Comparison of ENCODE assay signal across 8 mouse cellular contexts in the genomic region with DNA sequence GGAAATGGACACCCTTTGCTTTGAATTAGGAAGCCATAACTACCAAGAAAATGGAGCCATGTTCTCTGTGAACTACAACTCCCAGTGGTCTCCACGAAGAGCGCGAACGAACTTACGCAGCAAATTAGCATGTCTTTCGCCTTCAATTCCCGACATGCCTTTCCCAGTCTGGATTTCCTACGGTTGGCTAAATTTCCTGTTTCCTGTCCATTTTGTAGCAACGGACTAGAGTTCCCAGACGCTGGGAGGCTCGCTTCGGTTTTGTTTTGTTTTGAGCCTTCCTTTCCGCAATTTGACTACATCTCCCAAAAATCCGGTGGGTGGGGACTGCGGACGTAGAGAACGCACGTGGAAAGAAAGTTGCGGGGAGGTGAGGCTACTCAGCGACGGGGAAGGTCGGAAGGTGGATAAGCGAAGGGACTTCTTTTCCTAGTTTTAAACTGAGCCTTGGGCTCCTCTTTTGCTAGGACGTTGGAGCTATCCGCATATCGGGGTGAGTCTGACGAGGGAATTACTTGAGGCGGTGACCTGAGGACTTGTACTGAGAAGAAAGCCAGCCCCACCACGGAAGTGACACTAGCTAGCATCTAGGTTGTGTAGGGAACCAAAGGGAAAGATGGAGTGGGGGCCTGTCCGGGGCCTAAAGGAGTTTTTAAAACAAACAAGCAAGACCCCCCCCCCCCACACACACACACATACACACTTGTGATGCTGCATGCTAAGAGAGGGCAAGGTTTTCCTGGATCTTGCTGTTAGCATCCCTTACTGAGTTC. TPM values are rescaled to one million over a fixed set of nuclear protein-coding genes. Genes with fewer than 3 reads are reported as not detected.
DNase-seq lines count a peak whose midpoint lies in the region; ATAC-seq and TF ChIP-seq lines count a peak whose summit lies in the region.

A gene (plus strand): TSS at position 171 of the 773 bp plus-strand sequence.

- peaks cover 81% of the 10 kb centered on the region for H3K36me3 ChIP-seq in E14TG2a.4 (ENCODE audit: insufficient read depth, low read length)
- H3K36me3 ChIP-seq in forebrain, embryonic 13.5 days (ENCODE audit: poor library complexity, severe bottlenecking), result peaks cover 60% of the 10 kb centered on the region
- H3K36me3 ChIP-seq in liver, postnatal 0 days (replicated peaks; ENCODE audit: insufficient read depth, low read length), result peaks cover 45% of the 10 kb centered on the region
- peaks cover 38% of the 10 kb centered on the region for H3K36me3 ChIP-seq in neural tube, embryonic 14.5 days (ENCODE audit: control insufficient read depth, insufficient read depth, low read length)

- H3K27me3 ChIP-seq in E14TG2a.4 (ENCODE audit: insufficient read depth, low read length), result no peaks in the 10 kb centered on the region
- no peaks in the 10 kb centered on the region for H3K27me3 ChIP-seq in forebrain, embryonic 13.5 days
- no peaks in the 10 kb centered on the region for H3K27me3 ChIP-seq in liver, postnatal 0 days (ENCODE audit: insufficient read depth, low read length)
- no peaks in the 10 kb centered on the region for H3K27me3 ChIP-seq in neural tube, embryonic 14.5 days (ENCODE audit: control insufficient read depth, insufficient read depth, low read length)

- H3K4me2 ChIP-seq in forebrain, embryonic 13.5 days, result peak within 1 kb of the TSS; percentile 91
- peak within 1 kb of the TSS; percentile 85 for H3K4me2 ChIP-seq in liver, postnatal 0 days (ENCODE audit: low read depth, low read length)
- H3K4me2 ChIP-seq in neural tube, embryonic 14.5 days (ENCODE audit: low read depth, low read length), result peak within 1 kb of the TSS; percentile 84

- intact Hi-C loops in heart, postnatal 10 days (cut with DNase I), result no loop called here

- no peak for TF ChIP-seq CTCF in E14TG2a.4 (conservative IDR thresholded peaks at IDR 0.05; ENCODE audit: low read length)
- no peak for TF ChIP-seq CTCF in liver, postnatal 0 days (IDR thresholded peaks at IDR 0.05; ENCODE audit: low read depth)

- peak within 1 kb of the TSS; percentile 75 for H3K27ac ChIP-seq in forebrain, embryonic 13.5 days
- H3K27ac ChIP-seq in liver, postnatal 0 days (ENCODE audit: low read depth), result peak within 1 kb of the TSS; percentile 58
- H3K27ac ChIP-seq in neural tube, embryonic 14.5 days (ENCODE audit: low read depth, low read length), result peak within 1 kb of the TSS; percentile 63; the same call in 1 of the 2 replicates

- ATAC-seq in forebrain, embryonic 13.5 days, result peak; percentile 87
- peak; percentile 89 for ATAC-seq in liver, postnatal 0 days
- ATAC-seq in neural tube, embryonic 14.5 days (ENCODE audit: low read depth), result peak; percentile 86

- TF ChIP-seq EP300 in liver, postnatal 0 days (IDR thresholded peaks at IDR 0.05; ENCODE audit: low read depth), result peak; percentile 52

- under 1% methylated on average over 30 of the region's 30 CpGs for WGBS in forebrain, embryonic 13.5 days
- under 1% methylated on average over 30 of the region's 30 CpGs for WGBS in large intestine, adult 2 months
- 1% methylated on average over 30 of the region's 30 CpGs for WGBS in liver, postnatal 0 days (ENCODE audit: insufficient replicate concordance)
- WGBS in neural tube, embryonic 14.5 days, result under 1% methylated on average over 30 of the region's 30 CpGs

- DNase-seq in c-Kit-positive CD71-positive TER-119-positive erythroid progenitor cells, embryonic 14.5 days (ENCODE audit: low spot score), result peak; percentile 78
- DNase-seq in heart, postnatal 10 days, result peak; percentile 88
- peak; percentile 90 for DNase-seq in large intestine, adult 2 months (ENCODE audit: low read depth, low spot score)
- peak; percentile 71 for DNase-seq in liver, postnatal 0 days
- DNase-seq in testis, postnatal 10 days (ENCODE audit: low spot score), result peak; percentile 74

- no peaks in the 10 kb centered on the region for H3K9me3 ChIP-seq in E14TG2a.4 (ENCODE audit: low read length)
- H3K9me3 ChIP-seq in forebrain, embryonic 13.5 days (replicated peaks), result no peaks in the 10 kb centered on the region
- no peaks in the 10 kb centered on the region for H3K9me3 ChIP-seq in liver, postnatal 0 days (ENCODE audit: low read length)
- H3K9me3 ChIP-seq in neural tube, embryonic 14.5 days (ENCODE audit: control insufficient read depth, low read length), result no peaks in the 10 kb centered on the region

- H3K9ac ChIP-seq in forebrain, embryonic 13.5 days, result peak within 1 kb of the TSS; percentile 78
- H3K9ac ChIP-seq in liver, postnatal 0 days (replicated peaks), result peak within 1 kb of the TSS; percentile 68
- H3K9ac ChIP-seq in neural tube, embryonic 14.5 days (replicated peaks; ENCODE audit: low read depth, low read length), result peak within 1 kb of the TSS; percentile 33

- H3K4me1 ChIP-seq in E14TG2a.4 (replicated peaks; ENCODE audit: low read depth, low read length), result peaks cover 71% of the 10 kb centered on the region
- H3K4me1 ChIP-seq in forebrain, embryonic 13.5 days, result peaks cover 13% of the 10 kb centered on the region
- H3K4me1 ChIP-seq in liver, postnatal 0 days (ENCODE audit: insufficient read depth), result peaks cover 9% of the 10 kb centered on the region
- peaks cover 5% of the 10 kb centered on the region; the same call in 1 of the 2 replicates for H3K4me1 ChIP-seq in neural tube, embryonic 14.5 days (ENCODE audit: control insufficient read depth, insufficient read depth, low read length)

- peak within 1 kb of the TSS; percentile 92 for H3K4me3 ChIP-seq in E14TG2a.4 (replicated peaks; ENCODE audit: low read length)
- H3K4me3 ChIP-seq in forebrain, embryonic 13.5 days, result peak within 1 kb of the TSS; percentile 72
- H3K4me3 ChIP-seq in liver, postnatal 0 days (ENCODE audit: low read depth, low read length), result peak within 1 kb of the TSS; percentile 59
- H3K4me3 ChIP-seq in neural tube, embryonic 14.5 days (ENCODE audit: low read depth, low read length), result peak within 1 kb of the TSS; percentile 60

RNA-seq across cellular contexts. Expression of the gene that starts here (rescaled TPM):
- 70.2 and 77.2 TPM in 2 replicates for polyA plus RNA-seq in forebrain, embryonic 13.5 days (2015; fragmentation: Nextera tagmentation; extraction: Ambion mirVana)
- total RNA-seq in heart, postnatal 10 days (2021), result 10 to 100 TPM; 60.5 to 75.5 TPM
- 63.4 and 64.1 TPM in 2 replicates for polyA plus RNA-seq in large intestine, adult 2 months (2012; rRNA removed)
- polyA plus RNA-seq in liver, postnatal 0 days (2015; fragmentation: Nextera tagmentation; extraction: Ambion mirVana), result 50.3 and 54.1 TPM in 2 replicates
- 53.5 and 58.9 TPM in 2 replicates for polyA plus RNA-seq in neural tube, embryonic 14.5 days (2014; fragmentation: Nextera tagmentation; extraction: Ambion mirVana)

Comparison
In these comparisons a context has a peak if more than half of its experiments do, and no peak if none do; other contexts are left out.
1. Peak in every context shown above with its lines: DNase-seq, ATAC-seq, H3K4me3 ChIP-seq and H3K27ac ChIP-seq.